Mouse (Mus musculus): Measurements from ENCODE around the gene Enpp7. TPM values are rescaled to one million over a fixed set of nuclear protein-coding genes. Genes with fewer than 3 reads are reported as not detected.

Gene Enpp7
- polyA plus RNA-seq, 1 experiment from 2014 or later: not detected

DNA sequence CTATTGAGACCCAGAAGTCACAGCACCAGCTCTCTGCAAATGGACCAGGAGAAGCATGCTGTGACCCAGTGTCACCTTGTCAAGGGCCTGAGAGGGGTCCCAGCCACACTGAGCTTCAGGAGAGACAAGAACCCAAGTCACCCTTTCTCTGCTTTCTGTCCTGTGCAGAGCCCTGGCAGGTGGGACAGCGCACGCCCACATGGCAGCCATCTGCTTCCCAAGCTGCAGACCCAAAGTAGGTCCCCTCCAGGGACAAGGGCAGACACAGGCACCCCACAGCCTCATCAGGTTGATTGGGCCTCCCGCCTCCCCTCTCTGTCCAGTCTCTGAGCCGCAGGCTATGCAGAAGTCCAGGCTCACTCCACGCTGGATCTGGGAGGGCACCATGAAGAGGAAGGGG, 24.1 kb upstream of the Enpp7 start:
- Histone ChIP-seq H3K9ac (ENCODE audit: low read depth, low read length) (no peak overlapping the region), H3K4me2 (replicated peaks; ENCODE audit: low read depth, low read length) (no peak overlapping the region), H3K4me1 (ENCODE audit: control insufficient read depth, insufficient read depth, low read length) (0 out of 2 replicates have a peak, but pooled peaks cover 3% of the 10 kb centered on the region), H3K36me3 (ENCODE audit: control insufficient read depth, insufficient read depth, low read length) (no peaks in the 10 kb centered on the region), H3K27ac (ENCODE audit: low read depth, low read length) (no peak overlapping the region), H3K9me3 (ENCODE audit: control insufficient read depth, low read length) (no peaks in the 10 kb centered on the region), H3K27me3 (ENCODE audit: control insufficient read depth, insufficient read depth, low read length) (no peaks in the 10 kb centered on the region; the same call in 1 of the 2 replicates), H3K4me3 (ENCODE audit: low read length) (no peak overlapping the region)
- no peak for ATAC-seq (ENCODE audit: low FRiP score, low TSS enrichment)
- 88% methylated on average over 5 of the region's 5 CpGs for WGBS

- H3K27me3 ChIP-seq (ENCODE audit: control insufficient read depth, insufficient read depth, low read length): no peaks in the 10 kb centered on the region; the same call in 1 of the 2 replicates
- 0 out of 2 replicates have a peak, but pooled peaks cover 3% of the 10 kb centered on the region for H3K4me1 ChIP-seq (ENCODE audit: control insufficient read depth, insufficient read depth, low read length)
- WGBS: 55% methylated on average over 7 of the region's 7 CpGs
- no peaks in the 10 kb centered on the region for H3K36me3 ChIP-seq (ENCODE audit: control insufficient read depth, insufficient read depth, low read length)
- H3K9me3 ChIP-seq (ENCODE audit: control insufficient read depth, low read length): no peaks in the 10 kb centered on the region
- no peak overlapping the region for H3K9ac ChIP-seq (ENCODE audit: low read depth, low read length)
- H3K27ac ChIP-seq (ENCODE audit: low read depth, low read length): no peak overlapping the region
- no peak overlapping the region for H3K4me3 ChIP-seq (ENCODE audit: low read length)
- peak; percentile 60; the same call in 1 of the 2 replicates for ATAC-seq (ENCODE audit: low FRiP score, low TSS enrichment)
- H3K4me2 ChIP-seq (replicated peaks; ENCODE audit: low read depth, low read length): no peak overlapping the region
These were observed 22.9 kb upstream of the Enpp7 start for GRCm38 (mm10) chr11:118965078-118965477.

GRCm38 (mm10) chr11:118971470-118972034, 16.4 kb upstream of the Enpp7 start:
- H3K27ac ChIP-seq (ENCODE audit: low read depth, low read length): no peak overlapping the region
- 41% methylated on average over 20 of the region's 20 CpGs for WGBS
- no peaks in the 10 kb centered on the region for H3K36me3 ChIP-seq (ENCODE audit: control insufficient read depth, insufficient read depth, low read length)
- H3K27me3 ChIP-seq (ENCODE audit: control insufficient read depth, insufficient read depth, low read length): peaks cover 14% of the 10 kb centered on the region; the same call in 1 of the 2 replicates
- no peak overlapping the region for H3K4me3 ChIP-seq (ENCODE audit: low read length)
- no peak for ATAC-seq (ENCODE audit: low FRiP score, low TSS enrichment)
- no peak overlapping the region for H3K4me2 ChIP-seq (replicated peaks; ENCODE audit: low read depth, low read length)
- H3K9me3 ChIP-seq (ENCODE audit: control insufficient read depth, low read length): no peaks in the 10 kb centered on the region
- H3K9ac ChIP-seq (ENCODE audit: low read depth, low read length): no peak overlapping the region
- H3K4me1 ChIP-seq (ENCODE audit: control insufficient read depth, insufficient read depth, low read length): 0 out of 2 replicates have a peak, but pooled peaks cover 4% of the 10 kb centered on the region

GRCm38 (mm10) chr11:118972431-118973377, 15.3 kb upstream of the Enpp7 start:
- H3K4me2 ChIP-seq (replicated peaks; ENCODE audit: low read depth, low read length): no peak overlapping the region
- 31% methylated on average over 18 of the region's 18 CpGs for WGBS
- 0 out of 2 replicates have a peak, but pooled peaks cover 4% of the 10 kb centered on the region for H3K4me1 ChIP-seq (ENCODE audit: control insufficient read depth, insufficient read depth, low read length)

GRCm38 (mm10) chr11:118974340-118974739, 13.6 kb upstream of the Enpp7 start:
- H3K4me1 ChIP-seq (ENCODE audit: control insufficient read depth, insufficient read depth, low read length): 0 out of 2 replicates have a peak, but pooled peaks cover 4% of the 10 kb centered on the region
- no peak for ATAC-seq (ENCODE audit: low FRiP score, low TSS enrichment)
- H3K4me3 ChIP-seq (ENCODE audit: low read length): no peak overlapping the region
- H3K9ac ChIP-seq (ENCODE audit: low read depth, low read length): no peak overlapping the region
- no peaks in the 10 kb centered on the region for H3K36me3 ChIP-seq (ENCODE audit: control insufficient read depth, insufficient read depth, low read length)
- H3K27ac ChIP-seq (ENCODE audit: low read depth, low read length): no peak overlapping the region
- H3K27me3 ChIP-seq (ENCODE audit: control insufficient read depth, insufficient read depth, low read length): peaks cover 17% of the 10 kb centered on the region
- 75% methylated on average over 7 of the region's 7 CpGs for WGBS
- H3K4me2 ChIP-seq (replicated peaks; ENCODE audit: low read depth, low read length): no peak overlapping the region
- H3K9me3 ChIP-seq (ENCODE audit: control insufficient read depth, low read length): no peaks in the 10 kb centered on the region

More at GRCm38 (mm10) chr11:118972431-118973377, 15.3 kb upstream of the Enpp7 start:
- Histone ChIP-seq H3K36me3 (ENCODE audit: control insufficient read depth, insufficient read depth, low read length) (no peaks in the 10 kb centered on the region), H3K9me3 (ENCODE audit: control insufficient read depth, low read length) (no peaks in the 10 kb centered on the region), H3K4me3 (ENCODE audit: low read length) (no peak overlapping the region), H3K27ac (ENCODE audit: low read depth, low read length) (no peak overlapping the region), H3K27me3 (ENCODE audit: control insufficient read depth, insufficient read depth, low read length) (peaks cover 17% of the 10 kb centered on the region; the same call in 1 of the 2 replicates), H3K9ac (ENCODE audit: low read depth, low read length) (no peak overlapping the region)
- no peak for ATAC-seq (ENCODE audit: low FRiP score, low TSS enrichment)

DNA sequence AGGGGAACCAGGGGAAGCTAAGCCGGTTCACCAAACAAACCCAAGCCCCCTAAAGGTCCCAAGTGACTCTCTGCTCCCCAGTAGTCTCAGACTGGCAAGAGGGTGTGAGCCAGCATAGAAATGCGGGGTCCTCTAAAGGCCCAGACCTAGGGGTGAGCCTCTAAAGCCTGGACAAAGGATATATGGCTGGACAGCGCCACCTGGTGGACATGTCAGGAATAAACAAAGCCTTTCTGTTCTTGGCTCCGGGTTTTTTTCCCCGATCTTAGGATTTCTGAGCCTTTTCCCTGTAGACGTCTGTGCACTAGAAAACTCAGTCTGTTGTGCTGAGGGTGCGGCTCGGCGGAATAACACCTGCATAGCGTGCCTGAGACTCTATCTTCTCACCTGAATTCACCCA, 12.6 kb upstream of the Enpp7 start:
- no peak overlapping the region for H3K4me2 ChIP-seq (replicated peaks; ENCODE audit: low read depth, low read length)
- WGBS: 2% methylated on average over 10 of the region's 10 CpGs

DNA sequence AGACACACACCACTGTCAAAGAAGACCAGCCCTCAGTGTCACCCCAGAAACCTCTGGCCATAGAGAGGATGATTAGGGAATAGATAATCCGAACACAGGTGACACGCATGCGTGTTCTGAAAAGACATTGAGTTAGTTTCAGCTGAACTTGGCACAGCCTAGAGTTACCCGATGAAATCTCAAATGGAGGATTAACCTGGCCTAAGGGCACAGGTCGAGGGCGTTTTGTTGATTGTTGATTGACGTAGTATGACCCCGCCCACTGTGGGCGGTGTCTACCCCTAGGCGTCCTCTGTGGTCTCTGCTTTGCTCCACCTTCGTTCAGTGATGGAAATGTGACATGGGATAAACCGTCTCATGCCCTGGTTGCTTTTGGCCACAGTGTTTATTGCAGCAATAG, 12.1 kb upstream of the Enpp7 start:
- Histone ChIP-seq H3K4me3 (ENCODE audit: low read length) (no peak overlapping the region), H3K9me3 (ENCODE audit: control insufficient read depth, low read length) (no peaks in the 10 kb centered on the region), H3K27ac (ENCODE audit: low read depth, low read length) (no peak overlapping the region), H3K4me1 (ENCODE audit: control insufficient read depth, insufficient read depth, low read length) (0 out of 2 replicates have a peak, but pooled peaks cover 4% of the 10 kb centered on the region), H3K36me3 (ENCODE audit: control insufficient read depth, insufficient read depth, low read length) (no peaks in the 10 kb centered on the region), H3K27me3 (ENCODE audit: control insufficient read depth, insufficient read depth, low read length) (peaks cover 20% of the 10 kb centered on the region), H3K9ac (ENCODE audit: low read depth, low read length) (no peak overlapping the region), H3K4me2 (replicated peaks; ENCODE audit: low read depth, low read length) (no peak overlapping the region)
- ATAC-seq (ENCODE audit: low FRiP score, low TSS enrichment): no peak
- WGBS: 16% methylated on average over 12 of the region's 12 CpGs

More for the DNA sequence above, 12.6 kb upstream of the Enpp7 start:
- Histone ChIP-seq H3K27me3 (ENCODE audit: control insufficient read depth, insufficient read depth, low read length) (peaks cover 20% of the 10 kb centered on the region), H3K27ac (ENCODE audit: low read depth, low read length) (no peak overlapping the region), H3K9ac (ENCODE audit: low read depth, low read length) (no peak overlapping the region), H3K4me1 (ENCODE audit: control insufficient read depth, insufficient read depth, low read length) (0 out of 2 replicates have a peak, but pooled peaks cover 4% of the 10 kb centered on the region), H3K9me3 (ENCODE audit: control insufficient read depth, low read length) (no peaks in the 10 kb centered on the region), H3K4me3 (ENCODE audit: low read length) (no peak overlapping the region), H3K36me3 (ENCODE audit: control insufficient read depth, insufficient read depth, low read length) (no peaks in the 10 kb centered on the region)
- no peak for ATAC-seq (ENCODE audit: low FRiP score, low TSS enrichment)

DNA sequence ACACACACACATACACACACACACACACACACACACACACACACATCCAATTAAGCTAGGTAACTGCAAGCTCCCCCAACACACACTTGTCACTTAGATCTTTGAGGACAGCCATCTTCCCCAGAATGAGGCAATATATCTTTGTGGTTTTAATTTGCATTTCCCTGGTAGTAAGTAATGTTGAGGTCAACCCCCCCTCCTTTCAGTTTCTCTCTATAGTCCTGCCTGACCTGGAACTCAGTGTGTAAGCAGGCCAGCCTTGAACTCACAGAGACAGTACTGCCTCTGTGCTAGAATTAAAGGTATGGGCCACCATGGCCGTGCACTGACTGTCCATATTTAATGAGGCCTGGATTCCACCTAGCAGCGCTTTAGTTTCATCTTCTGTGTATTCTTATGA, 7.6 kb upstream of the Enpp7 start:
- Histone ChIP-seq H3K9ac (ENCODE audit: low read depth, low read length) (no peak overlapping the region), H3K4me1 (ENCODE audit: control insufficient read depth, insufficient read depth, low read length) (0 out of 2 replicates have a peak, but pooled peaks cover 4% of the 10 kb centered on the region), H3K4me2 (replicated peaks; ENCODE audit: low read depth, low read length) (no peak overlapping the region), H3K27me3 (ENCODE audit: control insufficient read depth, insufficient read depth, low read length) (peaks cover 5% of the 10 kb centered on the region), H3K4me3 (ENCODE audit: low read length) (no peak overlapping the region), H3K27ac (ENCODE audit: low read depth, low read length) (no peak overlapping the region), H3K36me3 (ENCODE audit: control insufficient read depth, insufficient read depth, low read length) (no peaks in the 10 kb centered on the region), H3K9me3 (ENCODE audit: control insufficient read depth, low read length) (no peaks in the 10 kb centered on the region)
- no peak for ATAC-seq (ENCODE audit: low FRiP score, low TSS enrichment)
- WGBS: 70% methylated on average over 2 of the region's 2 CpGs

Measured in kidney, embryonic 14.5 days (tissue).